ENCODE assay signal across 9 mouse cellular contexts in genomic region chr3:146150058-146150400, GRCm38 (mm10). TPM values are rescaled to one million over a fixed set of nuclear protein-coding genes. Genes with fewer than 3 reads are reported as not detected.
DNase-seq lines count a peak whose midpoint lies in the region; ATAC-seq and TF ChIP-seq lines count a peak whose summit lies in the region.
"Had no signal": no experiment of that assay in that cellular context is flagged by ENCODE, and none has a peak within 500 bp of the region (broad histone marks: within the 10 kb centered on the region; RNA-seq: fewer than 3 reads in every experiment).

No protein-coding gene starts in this region.

- intact Hi-C loops in heart, postnatal 10 days (cut with DNase I), result loop anchor here (1.0 kb wide), 1 partner anchor 41 kb away; no protein-coding TSS in a partner anchor

- H3K4me1 ChIP-seq in cerebellum, adult 2 months (ENCODE audit: control insufficient read depth, insufficient read depth, low read length), result peaks cover 7% of the 10 kb centered on the region
- peaks cover 24% of the 10 kb centered on the region for H3K4me1 ChIP-seq in embryonic facial prominence, embryonic 15.5 days

- 2% methylated on average over 26 of the region's 26 CpGs for WGBS in cerebellum, adult 2 months
- WGBS in embryonic facial prominence, embryonic 15.5 days, result under 1% methylated on average over 26 of the region's 26 CpGs

- H3K36me3 ChIP-seq in embryonic facial prominence, embryonic 15.5 days, result no peaks in the 10 kb centered on the region

- no peak for ATAC-seq in embryonic facial prominence, embryonic 15.5 days (ENCODE audit: insufficient number of reproducible peaks, low FRiP score, low TSS enrichment, low read depth)
- peak; percentile 75 for ATAC-seq in megakaryocyte progenitor cell, adult 5-6 weeks (replicated peaks; ENCODE audit: poor library complexity)

- DNase-seq in cerebellum, adult 2 months, result no peak
- no peak for DNase-seq in cerebellum, adult 11 months
- DNase-seq in heart, postnatal 10 days, result peak; percentile 58 to 63
- DNase-seq in kidney, postnatal 4 days, result peak; percentile 64 to 74
- peak; percentile 40 to 47 for DNase-seq in spleen, postnatal 14 days (ENCODE audit: low spot score in 2 of 2)
- no peak for DNase-seq in right cerebral cortex, postnatal 36 days (ENCODE audit: low spot score in 2 of 2)

- H3K9ac ChIP-seq in embryonic facial prominence, embryonic 15.5 days, result no peak overlapping the region

- no peak for TF ChIP-seq POLR2A in cerebellum, adult 2 months (IDR thresholded peaks at IDR 0.05; ENCODE audit: borderline replicate concordance, insufficient read depth, low read length)

- H3K27me3 ChIP-seq in cerebellum, adult 2 months (ENCODE audit: control insufficient read depth, insufficient read depth, low read length), result no peaks in the 10 kb centered on the region; the same call in 1 of the 2 replicates
- peaks cover 24% of the 10 kb centered on the region for H3K27me3 ChIP-seq in embryonic facial prominence, embryonic 15.5 days

- H3K4me2 ChIP-seq in embryonic facial prominence, embryonic 15.5 days (replicated peaks), result peak overlapping the region; percentile 93

- peak overlapping the region; percentile 28 for H3K4me3 ChIP-seq in cerebellum, adult 2 months (replicated peaks; ENCODE audit: insufficient read depth, low read depth, low read length)
- H3K4me3 ChIP-seq in embryonic facial prominence, embryonic 15.5 days (replicated peaks), result peak overlapping the region; percentile 44

- H3K9me3 ChIP-seq in embryonic facial prominence, embryonic 15.5 days (replicated peaks), result no peaks in the 10 kb centered on the region

- H3K27ac ChIP-seq in cerebellum, adult 2 months (ENCODE audit: insufficient read depth, low read length), result no peak overlapping the region
- H3K27ac ChIP-seq in embryonic facial prominence, embryonic 15.5 days (replicated peaks), result no peak overlapping the region

- TF ChIP-seq CTCF in cerebellum, adult 2 months (IDR thresholded peaks at IDR 0.05; ENCODE audit: borderline replicate concordance, insufficient read depth, low read depth, low read length), result no peak

RNA-seq across cellular contexts. Expression of gene Mcoln2, which starts 0.4 kb away (rescaled TPM):
- polyA plus RNA-seq in cerebellum, adult 2 months (2012; rRNA removed), result 0.07 TPM in 1 of 2 replicates, not detected in the other
- 0.93 and 1.1 TPM in 2 replicates for polyA plus RNA-seq in embryonic facial prominence, embryonic 15.5 days (2015; fragmentation: Nextera tagmentation; extraction: Ambion mirVana)
- under 1 TPM; 0.29 to 0.72 TPM for total RNA-seq in heart, postnatal 10 days (2021)
- 0.32 and 2.0 TPM in 2 replicates for total RNA-seq in megakaryocyte progenitor cell, adult 5-6 weeks (2015)
- total RNA-seq in megakaryocyte progenitor cell, adult 5-6 weeks (2017), result 2.1 and 4.0 TPM in 2 replicates

RNA-seq across cellular contexts. Expression of gene Mcoln3, which starts 32.8 kb away (rescaled TPM):
- 0.07 and 0.40 TPM in 2 replicates for polyA plus RNA-seq in cerebellum, adult 2 months (2012; rRNA removed)
- 6.5 and 7.8 TPM in 2 replicates for polyA plus RNA-seq in embryonic facial prominence, embryonic 15.5 days (2015; fragmentation: Nextera tagmentation; extraction: Ambion mirVana)
- total RNA-seq in heart, postnatal 10 days (2021), result not detected
- 0.07 TPM in 1 of 2 replicates, not detected in the other for total RNA-seq in megakaryocyte progenitor cell, adult 5-6 weeks (2015)
- total RNA-seq in megakaryocyte progenitor cell, adult 5-6 weeks (2017), result 0.21 and 0.44 TPM in 2 replicates

RNA-seq across cellular contexts. Expression of gene Wdr63, which starts 42.1 kb away (rescaled TPM):
- 0.31 and 0.38 TPM in 2 replicates for polyA plus RNA-seq in cerebellum, adult 2 months (2012; rRNA removed)
- 2.6 and 8.3 TPM in 2 replicates for polyA plus RNA-seq in embryonic facial prominence, embryonic 15.5 days (2015; fragmentation: Nextera tagmentation; extraction: Ambion mirVana)
- total RNA-seq in heart, postnatal 10 days (2021), result not detected
- total RNA-seq in megakaryocyte progenitor cell, adult 5-6 weeks (2015), result not detected in 2 replicates
- total RNA-seq in megakaryocyte progenitor cell, adult 5-6 weeks (2017), result not detected in 2 replicates
- total RNA-seq: gastrocnemius, postnatal 4 days had no signal

Comparison
In these comparisons a context has a peak if more than half of its experiments do, and no peak if none do; other contexts are left out.
1. DNase-seq: peak in heart, postnatal 10 days (2 of 2), kidney, postnatal 4 days (2 of 2) and spleen, postnatal 14 days (2 of 2); none in cerebellum, adult 2 months (0 of 2), cerebellum, adult 11 months (single experiment) and right cerebral cortex, postnatal 36 days (0 of 2).